Mouse (Mus musculus) stomach, embryonic 14.5 days (tissue): ENCODE results near the gene N4bp3. TPM values are rescaled to one million over a fixed set of nuclear protein-coding genes. Genes with fewer than 3 reads are reported as not detected.
A peak's percentile ranks its signal among the peaks of the same experiment; 100 is the strongest.
"Not testable (repeated sequence)": the region's sequence is repeated elsewhere in the genome, so short reads cannot be mapped to it uniquely, and the experiment has no call there.

Experiments used
- ATAC-seq: fragments of 200-750 bp; cut with Nextera tagmentation; 2 replicates; pipeline ENCODE4 v1.8.0; 2017; ENCODE audit warnings: low read depth, moderate TSS enrichment; ENCODE audit not compliant: insufficient number of reproducible peaks, insufficient read depth, low FRiP score
- H3K27ac ChIP-seq: fragments of 300-500 bp; sonication (generic); 2 replicates; pipeline ENCODE4 v1.5.1; 2014; ENCODE audit warnings: mild to moderate bottlenecking, low read length, moderate library complexity, mixed read lengths
- H3K27me3 ChIP-seq: fragments of 300-500 bp; sonication (generic); 2 replicates; pipeline ENCODE4 v1.6.1; 2014; ENCODE audit warnings: low read length, control low read depth, mixed read lengths; ENCODE audit not compliant: control insufficient read depth, insufficient read depth
- H3K36me3 ChIP-seq: fragments of 300-500 bp; sonication (generic); 2 replicates; pipeline ENCODE4 v1.6.1; 2014; ENCODE audit warnings: mild to moderate bottlenecking, control low read depth, low read length, moderate library complexity, mixed read lengths; ENCODE audit not compliant: control insufficient read depth, insufficient read depth
- H3K4me1 ChIP-seq: fragments of 300-500 bp; sonication (generic); 2 replicates; pipeline ENCODE4 v1.6.1; 2014; ENCODE audit warnings: low read length, control low read depth, mixed read lengths; ENCODE audit not compliant: control insufficient read depth, insufficient read depth
- H3K4me2 ChIP-seq: fragments of 300-500 bp; sonication (generic); replicated peaks from 2 replicates; pipeline ENCODE4 v1.6.1; 2014; ENCODE audit warnings: low read depth, low read length, control low read depth
- H3K4me3 ChIP-seq: fragments of 300-500 bp; sonication (generic); 2 replicates; pipeline ENCODE4 v1.5.1; 2014; ENCODE audit warnings: low read depth, low read length, control low read depth
- H3K9ac ChIP-seq: fragments of 300-500 bp; sonication (generic); replicated peaks from 2 replicates; pipeline ENCODE4 v1.6.1; 2014; ENCODE audit warnings: low read depth, mild to moderate bottlenecking, control low read depth, low read length, moderate library complexity, mixed read lengths
- H3K9me3 ChIP-seq: fragments of 300-500 bp; sonication (generic); 2 replicates; pipeline ENCODE4 v1.6.1; 2016; ENCODE audit warnings: low read depth, low read length, control low read depth; ENCODE audit not compliant: control insufficient read depth
- WGBS: fragments of 180-500 bp; shearing (Covaris S2); extraction: QIAGEN DNeasy Blood & Tissue Kit; methylation state at CpG from one replicate; pipeline ENCODE4 v1.1.7; 2014; 5-methylcytosine and 5-hydroxymethylcytosine counted together
- polyA plus RNA-seq: library from polyadenylated mRNA; unstranded; fragments of >200 nt; fragmentation: Nextera tagmentation; extraction: Ambion mirVana; gene quantifications from 2 replicates; pipeline ENCODE4 v1.2.1, GENCODE M21; 2014

The N4bp3 gene
- polyA plus RNA-seq, 1 experiment from 2014 or later, result 12.7 TPM

DNA sequence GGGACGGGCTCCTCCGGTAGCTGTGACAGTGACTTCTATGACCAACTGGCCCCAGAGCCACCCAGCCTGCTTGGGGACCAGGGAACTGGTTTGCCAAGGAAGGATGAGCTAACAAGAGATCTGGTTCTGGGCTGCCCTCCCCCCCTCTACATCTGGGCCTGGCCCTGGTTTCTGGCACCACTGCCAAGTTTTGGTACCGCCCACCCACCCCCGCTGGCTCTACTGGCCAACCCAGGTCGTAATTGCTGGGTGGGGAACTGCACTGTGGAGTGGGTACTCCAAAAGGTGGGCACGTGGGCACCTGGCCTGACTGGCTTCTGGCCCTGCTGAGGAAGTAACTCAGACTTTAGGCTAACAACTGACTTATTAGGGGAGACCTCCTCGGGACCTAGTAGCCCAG lies 9.9 kb downstream of the N4bp3 start:
- Histone ChIP-seq H3K9ac (no peak overlapping the region), H3K4me3 (no peak overlapping the region), H3K36me3 (no peaks in the 10 kb centered on the region; the same call in 1 of the 2 replicates), H3K27me3 (no peaks in the 10 kb centered on the region), H3K27ac (no peak overlapping the region), H3K4me1 (0 out of 2 replicates have a peak, but pooled peaks cover 3% of the 10 kb centered on the region), H3K4me2 (no peak overlapping the region), H3K9me3 (no peaks in the 10 kb centered on the region)
- no peak for ATAC-seq
- 76% methylated on average over 7 of the region's 7 CpGs for WGBS

DNA sequence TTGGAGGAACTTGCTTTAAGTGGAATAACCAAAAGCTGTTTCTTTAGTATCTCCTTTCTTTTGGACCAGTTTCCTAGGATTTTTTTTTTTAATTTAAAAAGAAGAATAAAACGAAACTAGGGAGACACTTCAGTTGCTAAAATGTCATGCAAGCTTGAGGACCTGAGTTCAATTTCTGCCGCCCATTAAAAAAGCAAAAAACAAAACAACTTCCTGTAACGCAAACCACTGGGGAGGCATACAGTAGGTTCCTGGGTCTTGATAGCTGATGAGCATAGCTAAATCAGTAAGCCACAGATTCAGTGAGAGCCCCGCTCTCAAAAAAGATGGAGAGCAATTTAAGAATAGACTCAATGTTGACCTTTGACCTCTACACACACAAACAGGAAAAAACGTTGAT lies 12.1 kb downstream of the N4bp3 start:
- Histone ChIP-seq H3K4me3 (no peak overlapping the region), H3K9ac (no peak overlapping the region), H3K27ac (0 out of 2 replicates have a peak overlapping the region, but pooled peaks have one; percentile 13), H3K36me3 (no peaks in the 10 kb centered on the region), H3K27me3 (no peaks in the 10 kb centered on the region), H3K4me1 (peaks cover 10% of the 10 kb centered on the region; the same call in 1 of the 2 replicates), H3K9me3 (no peaks in the 10 kb centered on the region), H3K4me2 (peak overlapping the region; percentile 33)
- no peak for ATAC-seq
- WGBS, result 66% methylated on average over 5 of the region's 5 CpGs

DNA sequence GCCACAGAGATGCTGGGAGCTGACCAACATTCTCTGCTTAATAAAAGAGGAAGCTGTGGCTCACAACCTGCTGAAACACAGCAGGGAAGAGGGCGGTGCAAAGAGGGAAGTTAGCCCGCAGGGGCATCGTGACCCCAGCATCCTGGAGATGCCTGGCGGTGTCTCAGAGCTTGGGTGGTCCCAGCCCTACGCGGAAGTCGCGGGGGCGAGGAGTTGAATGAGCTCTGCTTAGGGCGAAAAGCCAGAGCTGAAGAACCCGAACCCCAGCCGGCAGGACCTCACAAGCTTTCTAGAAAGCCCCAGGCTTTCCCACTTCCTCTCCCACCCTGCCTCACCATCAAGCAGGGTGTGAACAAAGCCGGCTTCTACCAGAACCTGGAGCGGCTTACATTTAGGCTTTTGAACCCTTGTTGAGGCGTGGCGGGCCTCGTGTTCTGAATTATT lies 12.6 kb downstream of the N4bp3 start:
- H3K27ac ChIP-seq, result 0 out of 2 replicates have a peak overlapping the region, but pooled peaks have one; percentile 13
- no peaks in the 10 kb centered on the region for H3K36me3 ChIP-seq
- WGBS, result 8% methylated on average over 17 of the region's 17 CpGs
- H3K9me3 ChIP-seq, result no peaks in the 10 kb centered on the region
- H3K4me3 ChIP-seq, result 0 out of 2 replicates have a peak overlapping the region, but pooled peaks have one; percentile 8
- peak overlapping the region; percentile 33 for H3K4me2 ChIP-seq
- H3K27me3 ChIP-seq, result no peaks in the 10 kb centered on the region
- no peak for ATAC-seq
- no peak overlapping the region; the same call in 1 of the 2 replicates for H3K9ac ChIP-seq
- peaks cover 10% of the 10 kb centered on the region; the same call in 1 of the 2 replicates for H3K4me1 ChIP-seq

DNA sequence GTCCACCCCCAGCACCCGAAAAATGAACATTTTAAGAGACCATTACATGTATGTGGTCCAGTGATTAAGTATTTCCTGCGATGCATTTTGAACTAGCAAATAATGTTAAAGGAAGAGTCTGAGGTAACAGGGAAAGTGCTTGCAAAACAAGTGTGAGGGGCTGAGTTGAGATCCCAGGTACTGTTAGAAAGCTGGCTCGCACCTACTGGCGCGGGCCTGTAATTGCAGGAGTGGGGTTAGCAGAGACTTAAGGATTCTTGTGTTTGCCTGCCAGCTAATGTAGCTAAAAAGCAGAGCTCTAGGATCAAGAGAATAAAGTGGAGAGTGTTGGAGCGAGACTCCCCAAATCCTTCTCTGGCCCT lies 14.3 kb downstream of the N4bp3 start:
- Histone ChIP-seq H3K4me1 (peaks cover 10% of the 10 kb centered on the region; the same call in 1 of the 2 replicates), H3K27me3 (no peaks in the 10 kb centered on the region), H3K4me2 (peak overlapping the region; percentile 76), H3K36me3 (no peaks in the 10 kb centered on the region), H3K9me3 (no peaks in the 10 kb centered on the region), H3K4me3 (peak overlapping the region; percentile 72), H3K27ac (peak overlapping the region; percentile 76; the same call in 1 of the 2 replicates), H3K9ac (peak overlapping the region; percentile 64)
- ATAC-seq, result peak; percentile 44; the same call in 1 of the 2 replicates
- 3% methylated on average over 6 of the region's 6 CpGs for WGBS

DNA sequence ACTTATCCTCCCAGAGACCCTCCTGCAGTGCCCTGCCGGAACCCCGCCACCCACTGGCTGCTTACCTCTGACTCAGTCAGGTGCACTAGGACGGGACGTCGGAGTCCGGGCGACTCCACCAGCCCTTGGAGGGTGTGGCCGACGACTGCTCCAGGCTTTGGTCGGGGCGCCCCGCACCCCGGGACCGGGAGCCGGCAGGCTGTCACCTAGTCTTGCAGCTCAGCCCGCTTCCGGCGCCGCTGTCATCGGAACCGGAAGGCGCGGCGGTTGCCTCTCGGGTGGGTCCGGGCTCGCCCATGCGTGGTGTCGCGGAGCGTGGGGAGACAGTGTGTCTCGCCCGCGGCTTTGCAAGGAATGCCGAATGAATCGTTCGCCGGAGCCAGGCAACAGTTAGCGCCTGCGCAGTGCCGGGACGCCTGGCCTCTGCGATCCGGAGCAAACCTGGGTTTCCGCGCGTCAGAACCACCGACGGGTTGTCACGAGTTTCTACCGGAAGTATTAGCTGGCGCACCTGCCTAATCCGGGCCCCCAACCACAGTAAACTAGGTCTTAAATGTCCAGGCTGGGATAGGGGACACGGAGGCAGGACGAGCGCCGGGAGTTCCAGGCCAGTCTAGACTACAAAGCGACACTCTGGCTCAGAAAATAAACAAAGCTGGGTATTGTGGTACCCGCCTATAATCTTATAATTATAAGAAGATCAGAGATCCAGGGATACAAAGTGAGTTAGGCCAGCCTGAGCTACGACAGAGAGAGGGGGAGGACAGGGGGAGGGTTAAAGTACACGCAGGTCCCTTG lies 14.9 kb downstream of the N4bp3 start, which contains the start of gene Rmnd5b:
Gene Rmnd5b, minus strand, starts transcription at position 372 of the 798 bp plus-strand sequence.
- Histone ChIP-seq H3K9ac (peak within 1 kb of the TSS; percentile 64), H3K27ac (peak within 1 kb of the TSS; percentile 76), H3K36me3 (no peaks in the 10 kb centered on the region), H3K4me2 (peak within 1 kb of the TSS; percentile 76), H3K9me3 (no peaks in the 10 kb centered on the region), H3K27me3 (no peaks in the 10 kb centered on the region), H3K4me1 (peaks cover 10% of the 10 kb centered on the region; the same call in 1 of the 2 replicates), H3K4me3 (peak within 1 kb of the TSS; percentile 72)
- WGBS, result under 1% methylated on average over 61 of the region's 61 CpGs
- peak; percentile 78 for ATAC-seq

DNA sequence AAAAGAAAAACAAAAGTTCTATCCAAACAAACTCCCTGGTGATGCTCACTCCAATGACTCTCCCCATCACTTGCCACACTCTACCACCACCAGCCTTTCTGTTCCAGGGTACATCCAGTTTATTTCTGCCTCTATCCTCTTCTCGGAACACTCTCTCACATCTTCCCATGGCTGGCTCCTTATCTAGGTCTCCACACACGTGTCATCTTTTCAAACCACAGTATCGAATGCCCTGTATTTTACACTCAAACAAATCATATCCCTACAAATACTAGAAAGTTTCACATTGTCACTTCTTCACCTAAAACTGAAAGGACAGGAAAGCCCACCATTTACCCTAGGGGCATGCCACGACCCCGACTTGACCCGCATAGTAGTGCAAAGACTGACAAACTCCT lies 15.5 kb downstream of the N4bp3 start:
- ATAC-seq, result no peak
- Histone ChIP-seq H3K9me3 (no peaks in the 10 kb centered on the region), H3K36me3 (no peaks in the 10 kb centered on the region), H3K4me3 (peak overlapping the region; percentile 72), H3K27ac (peak overlapping the region; percentile 76), H3K27me3 (no peaks in the 10 kb centered on the region), H3K4me2 (peak overlapping the region; percentile 76), H3K9ac (peak overlapping the region; percentile 64), H3K4me1 (peaks cover 10% of the 10 kb centered on the region; the same call in 1 of the 2 replicates)
- WGBS, result 10% methylated on average over 6 of the region's 6 CpGs

DNA sequence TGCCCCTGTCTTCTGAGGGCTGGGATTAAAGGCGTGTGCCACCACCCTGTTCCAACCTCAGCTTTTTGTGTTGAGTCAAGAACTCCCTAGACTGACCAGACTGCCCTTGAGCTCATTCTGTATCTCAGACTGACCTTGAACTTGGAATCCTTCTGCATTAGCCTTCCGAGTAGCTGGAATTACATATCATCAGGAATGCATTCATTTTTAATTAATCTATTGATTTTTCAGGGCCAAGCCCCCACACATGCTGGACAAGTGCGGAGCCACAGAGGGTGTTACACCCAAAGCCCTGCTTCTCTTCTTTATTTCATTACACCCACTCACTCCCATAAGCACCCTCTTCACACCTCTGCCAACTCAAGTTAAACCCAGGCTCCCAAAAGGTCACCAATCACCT lies 16.9 kb downstream of the N4bp3 start:
- Histone ChIP-seq H3K27me3 (no peaks in the 10 kb centered on the region), H3K36me3 (no peaks in the 10 kb centered on the region; the same call in 1 of the 2 replicates), H3K4me2 (no peak overlapping the region), H3K4me1 (peaks cover 10% of the 10 kb centered on the region; the same call in 1 of the 2 replicates), H3K9ac (no peak overlapping the region), H3K9me3 (no peaks in the 10 kb centered on the region), H3K4me3 (no peak overlapping the region), H3K27ac (no peak overlapping the region)
- 89% methylated on average over 3 of the region's 3 CpGs for WGBS
- ATAC-seq, result no peak

DNA sequence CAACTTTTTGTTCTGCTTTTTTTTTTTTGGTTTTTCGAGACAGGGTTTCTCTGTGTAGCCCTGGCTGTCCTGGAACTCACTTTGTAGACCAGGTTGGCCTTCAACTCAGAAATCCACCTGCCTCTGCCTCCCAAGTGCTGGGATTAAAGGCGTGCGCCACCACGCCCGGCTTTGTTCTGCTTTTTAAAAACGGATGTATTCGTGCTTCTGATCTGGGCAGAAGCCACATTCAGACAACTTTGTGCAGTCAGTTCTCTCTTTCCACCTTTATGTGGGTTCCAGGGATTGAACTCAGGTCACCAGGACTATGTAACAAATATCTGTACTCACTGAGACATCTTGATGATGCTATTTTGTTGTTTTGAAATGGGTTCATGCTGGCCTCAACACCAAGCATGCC lies 17.4 kb downstream of the N4bp3 start:
- not testable (repeated sequence) for H3K4me2 ChIP-seq, ATAC-seq, H3K4me3 ChIP-seq, H3K27me3 ChIP-seq, H3K36me3 ChIP-seq, H3K9me3 ChIP-seq, H3K9ac ChIP-seq, H3K27ac ChIP-seq, H3K4me1 ChIP-seq
- WGBS, result 93% methylated on average over 7 of the region's 7 CpGs
